Mouse (Mus musculus): ENCODE data around the gene Gm11060. TPM values are rescaled to one million over a fixed set of nuclear protein-coding genes. Genes with fewer than 3 reads are reported as not detected.

The Gm11060 gene
- polyA plus RNA-seq, 1 experiment: not detected

DNA sequence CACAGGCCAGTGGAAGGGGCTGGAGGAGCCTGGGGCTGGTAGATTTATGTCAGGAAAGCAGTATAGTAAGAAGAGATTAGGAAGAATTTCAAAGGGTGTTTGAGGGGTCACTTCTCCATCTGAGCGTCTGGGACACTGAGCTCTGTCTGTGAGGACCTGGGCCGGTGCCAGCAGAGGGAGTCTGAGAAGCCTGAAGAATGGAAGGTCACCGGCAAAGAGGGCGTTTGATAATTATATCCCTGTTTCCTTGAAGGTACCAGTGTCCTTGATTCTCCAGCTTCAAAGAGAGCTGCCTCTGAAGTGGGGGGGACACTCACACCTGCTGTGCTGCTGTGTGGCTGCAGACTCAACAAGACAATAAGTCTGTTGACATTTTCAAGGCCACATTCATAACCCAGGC is 17.6 kb upstream of the Gm11060 start:
- WGBS: 23% methylated on average over 4 of the region's 4 CpGs
- no peak overlapping the region for H3K27ac ChIP-seq (ENCODE audit: insufficient read depth, low read depth, low read length)
- no peaks in the 10 kb centered on the region for H3K36me3 ChIP-seq (ENCODE audit: control insufficient read depth, insufficient read depth, low read length)
- no peak overlapping the region for H3K4me3 ChIP-seq (ENCODE audit: insufficient read depth, low read depth, low read length)
- H3K27me3 ChIP-seq (replicated peaks; ENCODE audit: control insufficient read depth, insufficient read depth, low read length): no peaks in the 10 kb centered on the region
- no peak for TF ChIP-seq CTCF (conservative IDR thresholded peaks at IDR 0.05; ENCODE audit: insufficient read depth, insufficient read length, low read depth, low read length)
- no peak for TF ChIP-seq POLR2A (IDR thresholded peaks at IDR 0.05; ENCODE audit: low read depth, low read length)
- no peaks in the 10 kb centered on the region for H3K4me1 ChIP-seq (ENCODE audit: control insufficient read depth, insufficient read depth, low read length)
- DNase-seq: no peak

DNA sequence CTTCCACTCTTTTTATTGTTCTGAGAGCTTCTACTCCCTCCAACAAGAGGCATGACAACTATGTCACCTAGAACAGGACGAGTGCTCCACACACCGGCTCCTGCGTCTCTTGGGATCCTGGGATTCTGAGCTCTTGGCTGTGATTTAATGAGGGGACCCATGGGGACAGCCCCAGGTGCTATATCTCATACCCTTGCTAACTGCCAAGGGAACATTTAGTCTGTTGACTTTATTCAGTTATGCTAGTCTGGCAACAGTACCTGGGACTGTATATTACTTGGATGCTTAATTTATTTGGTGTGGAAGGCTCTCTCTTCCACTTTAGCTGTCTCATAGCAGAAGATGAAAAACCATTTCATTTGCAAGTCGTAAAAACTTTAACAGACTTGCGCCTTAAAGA is 16.0 kb upstream of the Gm11060 start:
- Histone ChIP-seq H3K27ac (ENCODE audit: insufficient read depth, low read depth, low read length) (no peak overlapping the region), H3K27me3 (replicated peaks; ENCODE audit: control insufficient read depth, insufficient read depth, low read length) (no peaks in the 10 kb centered on the region), H3K36me3 (ENCODE audit: control insufficient read depth, insufficient read depth, low read length) (no peaks in the 10 kb centered on the region), H3K4me1 (ENCODE audit: control insufficient read depth, insufficient read depth, low read length) (no peaks in the 10 kb centered on the region), H3K4me3 (ENCODE audit: insufficient read depth, low read depth, low read length) (no peak overlapping the region)
- DNase-seq: no peak
- TF ChIP-seq POLR2A (IDR thresholded peaks at IDR 0.05; ENCODE audit: low read depth, low read length) (no peak), CTCF (conservative IDR thresholded peaks at IDR 0.05; ENCODE audit: insufficient read depth, insufficient read length, low read depth, low read length) (no peak)
- 58% methylated on average over 5 of the region's 5 CpGs for WGBS

DNA sequence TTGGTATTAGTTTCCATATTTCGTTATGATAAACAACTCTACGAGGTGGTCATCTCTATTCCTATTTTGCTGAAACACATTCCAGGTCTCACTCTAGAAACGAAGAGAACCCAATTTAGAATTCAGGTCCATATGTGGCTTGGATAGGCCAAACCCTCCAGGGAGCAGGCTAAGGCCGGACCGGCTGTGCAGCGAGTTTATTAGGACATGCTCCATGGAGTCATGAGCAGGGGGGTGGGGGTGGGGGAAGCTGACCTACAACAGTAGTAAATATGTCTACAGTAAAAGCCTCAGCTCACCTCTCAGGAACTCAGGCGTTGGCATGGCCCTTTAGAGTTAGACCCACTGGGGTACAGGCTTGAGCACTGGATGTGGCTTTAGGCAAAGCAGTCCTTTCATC is 14.7 kb upstream of the Gm11060 start:
- TF ChIP-seq POLR2A (IDR thresholded peaks at IDR 0.05; ENCODE audit: low read depth, low read length): no peak
- TF ChIP-seq CTCF (conservative IDR thresholded peaks at IDR 0.05; ENCODE audit: insufficient read depth, insufficient read length, low read depth, low read length): no peak
- Histone ChIP-seq H3K27ac (ENCODE audit: insufficient read depth, low read depth, low read length) (no peak overlapping the region), H3K36me3 (ENCODE audit: control insufficient read depth, insufficient read depth, low read length) (no peaks in the 10 kb centered on the region), H3K4me3 (ENCODE audit: insufficient read depth, low read depth, low read length) (no peak overlapping the region), H3K4me1 (ENCODE audit: control insufficient read depth, insufficient read depth, low read length) (no peaks in the 10 kb centered on the region), H3K27me3 (replicated peaks; ENCODE audit: control insufficient read depth, insufficient read depth, low read length) (no peaks in the 10 kb centered on the region)
- DNase-seq: no peak
- WGBS: 78% methylated on average over 7 of the region's 7 CpGs

DNA sequence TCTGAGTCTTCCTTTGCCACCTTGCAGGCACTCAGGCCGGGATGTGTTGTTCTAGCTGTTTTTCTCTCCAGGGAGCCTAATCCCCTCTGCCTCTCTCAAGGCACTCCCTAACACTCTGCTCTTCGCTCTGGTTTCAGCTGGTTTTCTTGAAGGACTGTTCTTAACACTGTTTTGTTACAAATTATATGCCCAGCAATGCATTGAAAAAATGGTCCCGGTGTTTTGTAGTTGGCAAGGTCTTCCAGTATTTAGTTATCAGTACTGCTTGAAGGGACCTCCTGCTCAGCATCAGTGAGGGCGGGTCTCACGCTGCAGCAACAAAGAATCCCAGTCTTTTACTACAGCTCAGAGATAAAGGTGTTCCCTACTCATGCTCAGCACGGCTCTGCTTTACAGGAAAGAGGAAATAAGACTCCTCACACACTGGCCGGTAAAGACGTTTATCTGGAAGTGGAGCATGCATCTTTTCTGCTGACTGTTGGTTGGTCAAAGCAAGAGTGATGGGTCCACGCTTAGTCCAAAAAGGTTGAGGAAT is 9.5 kb upstream of the Gm11060 start:
- H3K27ac ChIP-seq (ENCODE audit: insufficient read depth, low read depth, low read length): no peak overlapping the region
- WGBS: 59% methylated on average over 9 of the region's 9 CpGs
- no peak for TF ChIP-seq CTCF (conservative IDR thresholded peaks at IDR 0.05; ENCODE audit: insufficient read depth, insufficient read length, low read depth, low read length)
- no peak overlapping the region for H3K4me3 ChIP-seq (ENCODE audit: insufficient read depth, low read depth, low read length)
- no peaks in the 10 kb centered on the region for H3K4me1 ChIP-seq (ENCODE audit: control insufficient read depth, insufficient read depth, low read length)
- no peaks in the 10 kb centered on the region for H3K36me3 ChIP-seq (ENCODE audit: control insufficient read depth, insufficient read depth, low read length)
- H3K27me3 ChIP-seq (replicated peaks; ENCODE audit: control insufficient read depth, insufficient read depth, low read length): no peaks in the 10 kb centered on the region
- DNase-seq: no peak

DNA sequence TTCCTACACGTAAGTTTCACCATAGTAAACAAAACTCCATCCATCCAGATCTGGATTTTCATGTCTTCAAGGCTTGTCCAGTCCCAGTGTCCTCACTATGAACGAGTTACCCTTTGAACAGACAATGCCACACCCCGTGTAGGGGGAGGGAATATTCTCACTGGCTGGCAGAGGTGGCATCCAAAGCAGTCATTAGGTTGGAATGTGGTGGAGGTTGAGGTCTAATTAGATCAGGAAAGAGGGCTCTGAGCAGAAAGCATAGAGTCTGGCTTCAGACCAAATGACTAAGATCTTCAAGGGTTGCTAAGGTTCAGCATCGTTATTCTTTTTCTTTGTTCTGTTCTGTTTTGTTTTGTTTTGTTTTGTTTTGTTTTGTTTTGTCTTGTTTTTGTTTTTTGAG is 7.8 kb upstream of the Gm11060 start:
- H3K4me3 ChIP-seq (ENCODE audit: insufficient read depth, low read depth, low read length): no peak overlapping the region
- no peak overlapping the region for H3K27ac ChIP-seq (ENCODE audit: insufficient read depth, low read depth, low read length)
- TF ChIP-seq CTCF (conservative IDR thresholded peaks at IDR 0.05; ENCODE audit: insufficient read depth, insufficient read length, low read depth, low read length) (no peak), POLR2A (IDR thresholded peaks at IDR 0.05; ENCODE audit: low read depth, low read length) (no peak)
- no peaks in the 10 kb centered on the region for H3K36me3 ChIP-seq (ENCODE audit: control insufficient read depth, insufficient read depth, low read length)
- DNase-seq: peak; percentile 36
- WGBS: 59% methylated on average over 4 of the region's 4 CpGs
- H3K27me3 ChIP-seq (replicated peaks; ENCODE audit: control insufficient read depth, insufficient read depth, low read length): no peaks in the 10 kb centered on the region
- no peaks in the 10 kb centered on the region for H3K4me1 ChIP-seq (ENCODE audit: control insufficient read depth, insufficient read depth, low read length)

DNA sequence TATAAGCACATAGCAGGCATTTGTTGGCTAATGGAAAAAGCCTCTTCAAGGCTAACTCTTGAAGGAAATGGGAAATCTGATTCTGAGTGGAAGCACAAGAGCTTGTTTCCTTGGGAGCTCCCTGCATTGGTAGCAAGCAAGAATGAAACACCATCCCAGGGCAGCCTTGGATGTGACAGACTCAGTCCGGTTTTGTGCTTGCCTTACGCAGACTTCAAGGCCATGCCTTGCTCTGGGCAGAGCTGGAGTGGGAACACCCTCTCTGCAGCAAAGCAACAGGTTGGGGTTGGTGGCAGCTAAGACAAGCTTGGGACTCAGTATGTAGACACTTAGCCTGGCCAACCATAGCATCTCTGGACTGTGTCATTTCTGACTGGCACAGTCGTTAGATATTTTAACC is 5.7 kb upstream of the Gm11060 start:
- no peaks in the 10 kb centered on the region for H3K36me3 ChIP-seq (ENCODE audit: control insufficient read depth, insufficient read depth, low read length)
- no peak for TF ChIP-seq CTCF (conservative IDR thresholded peaks at IDR 0.05; ENCODE audit: insufficient read depth, insufficient read length, low read depth, low read length)
- TF ChIP-seq POLR2A (IDR thresholded peaks at IDR 0.05; ENCODE audit: low read depth, low read length): no peak
- WGBS: 95% methylated on average over 3 of the region's 3 CpGs
- H3K4me3 ChIP-seq (ENCODE audit: insufficient read depth, low read depth, low read length): no peak overlapping the region
- no peak overlapping the region for H3K27ac ChIP-seq (ENCODE audit: insufficient read depth, low read depth, low read length)
- H3K4me1 ChIP-seq (ENCODE audit: control insufficient read depth, insufficient read depth, low read length): no peaks in the 10 kb centered on the region
- DNase-seq: no peak
- no peaks in the 10 kb centered on the region for H3K27me3 ChIP-seq (replicated peaks; ENCODE audit: control insufficient read depth, insufficient read depth, low read length)

DNA sequence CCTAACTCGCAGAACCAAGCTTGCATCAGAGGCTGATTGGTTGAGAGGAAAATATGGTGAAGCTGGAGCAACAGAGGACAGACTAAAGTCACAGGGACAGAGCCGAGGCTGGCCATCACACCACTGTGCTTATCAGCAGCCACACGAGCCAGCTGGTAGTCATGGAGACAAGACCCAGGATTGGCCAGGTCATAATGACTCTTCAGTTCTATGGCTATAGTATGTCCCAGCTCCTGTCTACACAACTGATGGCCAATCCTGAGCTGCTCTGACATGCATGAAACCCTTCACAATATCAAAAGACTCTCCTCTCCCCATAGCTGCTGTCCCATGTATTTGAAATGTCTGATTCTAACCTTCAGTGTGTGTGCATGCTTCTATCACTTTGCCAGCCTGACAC is 3.8 kb upstream of the Gm11060 start:
- DNase-seq: no peak
- Histone ChIP-seq H3K4me3 (ENCODE audit: insufficient read depth, low read depth, low read length) (no peak overlapping the region), H3K27me3 (replicated peaks; ENCODE audit: control insufficient read depth, insufficient read depth, low read length) (no peaks in the 10 kb centered on the region), H3K4me1 (ENCODE audit: control insufficient read depth, insufficient read depth, low read length) (no peaks in the 10 kb centered on the region), H3K27ac (ENCODE audit: insufficient read depth, low read depth, low read length) (no peak overlapping the region), H3K36me3 (ENCODE audit: control insufficient read depth, insufficient read depth, low read length) (no peaks in the 10 kb centered on the region)
- TF ChIP-seq POLR2A (IDR thresholded peaks at IDR 0.05; ENCODE audit: low read depth, low read length) (no peak), CTCF (conservative IDR thresholded peaks at IDR 0.05; ENCODE audit: insufficient read depth, insufficient read length, low read depth, low read length) (no peak)
- WGBS: 90% methylated on average over 3 of the region's 3 CpGs

DNA sequence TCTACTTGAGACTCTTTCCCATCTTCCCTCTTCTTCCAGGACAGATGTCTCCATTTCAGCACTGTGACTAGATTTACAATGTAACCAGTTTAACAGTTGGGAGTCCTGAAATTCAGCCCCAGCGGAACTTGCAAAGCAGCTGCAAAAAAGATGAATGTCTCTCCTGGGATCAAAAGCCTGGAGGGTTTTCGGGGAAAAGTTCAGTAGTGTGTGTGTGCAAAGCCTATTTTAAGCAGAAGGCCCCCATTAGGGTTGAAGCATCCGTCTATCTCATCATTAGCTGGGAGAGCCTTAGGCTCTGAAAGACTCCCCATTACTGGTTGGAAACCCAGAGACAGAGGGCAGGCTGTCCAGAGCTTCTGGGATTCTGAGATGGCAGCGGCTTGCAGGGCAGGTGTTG is 2.7 kb upstream of the Gm11060 start:
- H3K36me3 ChIP-seq (ENCODE audit: control insufficient read depth, insufficient read depth, low read length): no peaks in the 10 kb centered on the region
- H3K27me3 ChIP-seq (replicated peaks; ENCODE audit: control insufficient read depth, insufficient read depth, low read length): no peaks in the 10 kb centered on the region
- TF ChIP-seq CTCF (conservative IDR thresholded peaks at IDR 0.05; ENCODE audit: insufficient read depth, insufficient read length, low read depth, low read length) (no peak), POLR2A (IDR thresholded peaks at IDR 0.05; ENCODE audit: low read depth, low read length) (no peak)
- H3K27ac ChIP-seq (ENCODE audit: insufficient read depth, low read depth, low read length): no peak overlapping the region
- H3K4me3 ChIP-seq (ENCODE audit: insufficient read depth, low read depth, low read length): no peak overlapping the region
- no peaks in the 10 kb centered on the region for H3K4me1 ChIP-seq (ENCODE audit: control insufficient read depth, insufficient read depth, low read length)
- peak; percentile 12 for DNase-seq
- WGBS: 62% methylated on average over 4 of the region's 4 CpGs
